Mouse (Mus musculus) T-helper 1 cell (primary cell): ENCODE measurements around the gene Gpam.

Experiments
- in situ Hi-C: fragments of 300-600 bp; cut with MboI, MseI; formaldehyde crosslinking; loops from one replicate; pipeline ENCODE4 v1.15.1; 2025; ENCODE audit warnings: high pct_unique_total_duplicates

Gene Gpam

GRCm38 (mm10) chr19:55063272-55063671 lies 63.8 kb downstream of the Gpam start:
- in situ Hi-C loops, result loop anchor here (5.0 to 25.0 kb wide), 2 partner anchors 139 to 1001 kb away; no protein-coding TSS in a partner anchor

DNA sequence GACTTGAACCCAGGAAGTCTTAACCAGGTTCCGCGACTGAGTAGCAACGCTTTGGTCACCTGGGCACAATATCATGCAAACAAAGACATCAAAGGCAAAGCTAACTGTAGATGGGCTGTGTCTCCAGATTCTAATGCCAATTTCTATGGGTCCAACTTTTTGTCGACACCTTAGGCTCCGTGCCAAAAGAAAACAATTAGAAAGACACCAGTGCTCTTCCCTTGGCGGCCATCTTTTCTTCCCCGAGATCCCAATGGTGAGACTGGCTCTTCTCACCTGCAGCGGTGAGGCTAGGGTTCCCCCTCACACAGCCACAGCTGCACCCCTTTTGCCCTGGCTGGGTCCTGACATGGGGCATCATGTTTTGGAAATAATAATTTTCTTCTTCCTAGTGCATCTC lies 64.5 kb downstream of the Gpam start:
- in situ Hi-C loops, result loop anchor here (5.0 to 25.0 kb wide), 2 partner anchors 140 to 1000 kb away; no protein-coding TSS in a partner anchor

DNA sequence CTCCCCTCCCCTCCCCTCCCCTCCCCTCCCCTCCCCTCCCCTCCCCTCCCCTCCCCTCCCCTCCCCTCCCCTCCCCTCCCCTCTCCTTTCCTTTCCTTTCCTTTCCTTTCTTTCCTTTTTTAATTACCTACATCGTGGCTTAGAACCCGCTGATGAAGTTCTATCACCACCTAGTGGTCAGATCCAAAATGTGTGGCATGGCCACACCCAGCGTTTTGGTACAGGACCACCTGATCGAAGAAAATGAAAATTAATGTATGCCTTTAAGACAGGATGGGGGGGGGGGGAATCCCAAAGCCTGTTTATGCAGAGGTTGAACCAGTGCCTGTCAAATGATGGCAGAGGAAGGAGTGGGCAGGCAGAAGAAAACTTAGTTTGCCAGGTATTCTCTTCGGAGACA lies 65.1 kb downstream of the Gpam start:
- in situ Hi-C loops, result loop anchor here (5.0 to 25.0 kb wide), 2 partner anchors 140 to 1000 kb away; no protein-coding TSS in a partner anchor

- in situ Hi-C loops, result loop anchor here (5.0 to 25.0 kb wide), 2 partner anchors 141 to 999 kb away; no protein-coding TSS in a partner anchor
These were observed 65.6 kb downstream of the Gpam start for GRCm38 (mm10) chr19:55061447-55061901.

GRCm38 (mm10) chr19:55060964-55061363 lies 66.1 kb downstream of the Gpam start:
- in situ Hi-C loops, result loop anchor here (5.0 to 25.0 kb wide), 2 partner anchors 141 to 999 kb away; no protein-coding TSS in a partner anchor

GRCm38 (mm10) chr19:55057483-55057882 lies 69.6 kb downstream of the Gpam start:
- in situ Hi-C loops, result loop anchor here (10.0 to 25.0 kb wide), 2 partner anchors 995 to 1293 kb away; no protein-coding TSS in a partner anchor

GRCm38 (mm10) chr19:55055634-55056269 lies 71.3 kb downstream of the Gpam start:
- in situ Hi-C loops, result loop anchor here (10.0 to 25.0 kb wide), 2 partner anchors 993 to 1291 kb away; no protein-coding TSS in a partner anchor

DNA sequence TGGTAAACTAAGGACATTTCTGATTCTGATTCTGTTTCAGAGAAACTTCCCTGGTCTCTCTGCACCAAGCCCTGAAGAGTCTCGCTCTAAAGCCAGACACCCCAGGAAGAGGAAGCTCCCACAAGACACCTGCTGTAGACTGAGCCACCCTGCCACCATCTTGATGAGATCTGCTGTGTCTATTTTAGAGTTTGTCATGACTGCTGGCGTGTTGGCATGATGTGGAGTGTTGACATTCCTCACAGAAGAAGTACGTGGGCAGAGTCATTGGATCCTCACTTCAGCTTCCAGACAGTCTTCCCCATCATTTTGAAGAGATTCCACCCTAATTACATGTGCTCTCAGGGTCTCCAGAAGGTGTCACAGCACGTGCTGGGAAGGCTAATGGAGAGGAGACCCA lies 73.9 kb downstream of the Gpam start:
- in situ Hi-C loops, result loop anchor here (10.0 to 25.0 kb wide), 2 partner anchors 991 to 1288 kb away; no protein-coding TSS in a partner anchor

GRCm38 (mm10) chr19:55037406-55037805 lies 89.6 kb downstream of the Gpam start:
- in situ Hi-C loops, result no loop called here

- in situ Hi-C loops, result no loop called here
These were observed 108.2 kb downstream of the Gpam start for GRCm38 (mm10) chr19:55018872-55019271.
